ENCODE assay signal across 13 mouse cellular contexts in the genomic region with DNA sequence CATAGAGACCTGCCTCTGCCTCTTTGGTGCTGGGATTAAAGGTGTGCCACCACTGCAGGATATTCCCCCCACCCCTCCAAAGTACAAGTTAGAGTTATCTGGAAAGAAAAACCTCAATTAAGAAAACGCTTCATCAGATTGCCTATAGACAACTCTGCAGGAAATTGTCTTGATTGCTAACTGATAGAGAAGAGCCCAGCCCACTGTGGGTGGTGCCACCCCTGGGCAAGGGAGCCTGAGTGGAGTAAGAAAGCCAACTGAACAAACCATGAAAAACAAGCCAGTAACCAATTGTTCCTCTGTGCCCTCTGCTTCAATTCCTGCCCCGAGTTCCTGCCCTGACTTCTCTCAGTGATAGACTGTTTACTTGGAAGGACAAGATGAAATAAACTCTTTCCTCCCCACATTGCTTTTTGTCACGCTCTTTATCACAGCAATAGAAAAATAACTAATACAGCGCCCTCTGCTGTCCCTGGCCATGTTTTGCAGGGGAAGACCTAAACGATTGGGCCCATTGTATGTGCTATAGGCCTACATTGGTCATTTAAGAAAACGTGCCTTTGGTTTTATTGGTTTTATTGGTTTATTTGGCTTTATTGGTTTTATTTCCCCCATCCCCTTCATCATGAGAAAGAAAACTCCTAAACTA. TPM values are rescaled to one million over a fixed set of nuclear protein-coding genes. Genes with fewer than 3 reads are reported as not detected.
A peak's percentile ranks its signal among the peaks of the same experiment; 100 is the strongest.
DNase-seq lines count a peak whose midpoint lies in the region; ATAC-seq and TF ChIP-seq lines count a peak whose summit lies in the region.
"Had no signal": no experiment of that assay in that cellular context is flagged by ENCODE, and none has a peak within 500 bp of the region (broad histone marks: within the 10 kb centered on the region; RNA-seq: fewer than 3 reads in every experiment).

No protein-coding gene starts in this region.

- H3K36me3 ChIP-seq in splenic B cell, adult 2 months (ENCODE audit: control insufficient read depth, insufficient read depth, low read length, poor library complexity, severe bottlenecking), result no peaks in the 10 kb centered on the region
- H3K36me3 ChIP-seq: limb, embryonic 13.5 days; midbrain, embryonic 10.5 days had no signal

- no peak overlapping the region for H3K27ac ChIP-seq in left cerebral cortex, adult 2 months
- H3K27ac ChIP-seq: limb, embryonic 13.5 days; midbrain, embryonic 10.5 days had no signal

- peak; percentile 60 for ATAC-seq in activated CD4-positive, CD25-positive, alpha-beta regulatory T cell, adult 4 months
- ATAC-seq in monocyte, adult 5-6 weeks (replicated peaks; ENCODE audit: insufficient number of reproducible peaks, low FRiP score, low TSS enrichment, poor library complexity, severe bottlenecking), result no peak
- ATAC-seq: forebrain, embryonic 14.5 days had no signal

- DNase-seq in left cerebral cortex, adult 2 months (ENCODE audit: extremely low spot score in 1 of 2, low spot score in 2 of 2), result no peak
- no peak for DNase-seq in left cerebral cortex, adult 8-10 months (ENCODE audit: low spot score in 2 of 2)
- peak; percentile 3 to 28 for DNase-seq in CD8-positive naive resting alpha-beta T cell, adult 2 months (ENCODE audit: low read depth in 2 of 2, low spot score in 2 of 2)
- DNase-seq in splenic B cell, adult 2 months (ENCODE audit: low read depth, low spot score), result peak; percentile 38
- no peak for DNase-seq in cerebellum, adult 11 months
- DNase-seq in urinary bladder, adult 2 months (ENCODE audit: low spot score), result no peak
- DNase-seq: cerebellum, adult 8-10 months; heart, postnatal 36 days had no signal

- peak; percentile 49 for TF ChIP-seq CTCF in left cerebral cortex, adult 2 months (IDR thresholded peaks at IDR 0.05)

- no peak overlapping the region for H3K4me3 ChIP-seq in left cerebral cortex, adult 2 months
- H3K4me3 ChIP-seq: limb, embryonic 13.5 days; midbrain, embryonic 10.5 days had no signal

- intact Hi-C loops in left cerebral cortex, adult 2 months (cut with DNase I), result no loop called here

- H3K27me3 ChIP-seq in splenic B cell, adult 2 months (ENCODE audit: control insufficient read depth, insufficient read depth, low read length, poor library complexity, severe bottlenecking), result no peaks in the 10 kb centered on the region
- H3K27me3 ChIP-seq: limb, embryonic 13.5 days had no signal

RNA-seq across cellular contexts. Expression of gene Gm14569, which starts 17.4 kb away (rescaled TPM):
- total RNA-seq in left cerebral cortex, adult 2 months (2021), result not detected
- under 1 TPM in 1 of 4 experiments, not detected in 3; 0.25 TPM for total RNA-seq in left cerebral cortex, adult 8-10 months (2022)
- polyA plus RNA-seq in activated CD4-positive, CD25-positive, alpha-beta regulatory T cell, adult 4 months (2017; shearing (Covaris generic)), result not detected
- 0.01 TPM in 1 of 2 replicates, not detected in the other for polyA plus RNA-seq in urinary bladder, adult 2 months (2012; rRNA removed)
- 0.21 TPM in 1 of 3 replicates, not detected in the others for total RNA-seq in monocyte, adult 5-6 weeks (2017)
- total RNA-seq: heart, postnatal 36 days had no signal
- polyA plus RNA-seq: forebrain, embryonic 14.5 days; limb, embryonic 13.5 days; midbrain, embryonic 10.5 days had no signal

Comparison
In these comparisons a context has a peak if more than half of its experiments do, and no peak if none do; other contexts are left out.
1. DNase-seq: peak in CD8-positive naive resting alpha-beta T cell, adult 2 months (2 of 2) and splenic B cell, adult 2 months (single experiment); none in left cerebral cortex, adult 2 months (0 of 2), left cerebral cortex, adult 8-10 months (0 of 2), cerebellum, adult 11 months (single experiment) and urinary bladder, adult 2 months (single experiment).